Mouse (Mus musculus) heart, postnatal 0 days (tissue): Measurements from ENCODE around the gene Fndc5.

Experiments
- CTCF ChIP-seq: IDR thresholded peaks from 2 replicates; pipeline ENCODE4 v1.5.1; 2016; ENCODE audit warnings: antibody characterized with exemption, control low read depth, low read depth
- EP300 ChIP-seq: IDR thresholded peaks from 2 replicates; pipeline ENCODE4 v1.6.1; 2016; ENCODE audit warnings: antibody characterized with exemption, low read depth

DNA sequence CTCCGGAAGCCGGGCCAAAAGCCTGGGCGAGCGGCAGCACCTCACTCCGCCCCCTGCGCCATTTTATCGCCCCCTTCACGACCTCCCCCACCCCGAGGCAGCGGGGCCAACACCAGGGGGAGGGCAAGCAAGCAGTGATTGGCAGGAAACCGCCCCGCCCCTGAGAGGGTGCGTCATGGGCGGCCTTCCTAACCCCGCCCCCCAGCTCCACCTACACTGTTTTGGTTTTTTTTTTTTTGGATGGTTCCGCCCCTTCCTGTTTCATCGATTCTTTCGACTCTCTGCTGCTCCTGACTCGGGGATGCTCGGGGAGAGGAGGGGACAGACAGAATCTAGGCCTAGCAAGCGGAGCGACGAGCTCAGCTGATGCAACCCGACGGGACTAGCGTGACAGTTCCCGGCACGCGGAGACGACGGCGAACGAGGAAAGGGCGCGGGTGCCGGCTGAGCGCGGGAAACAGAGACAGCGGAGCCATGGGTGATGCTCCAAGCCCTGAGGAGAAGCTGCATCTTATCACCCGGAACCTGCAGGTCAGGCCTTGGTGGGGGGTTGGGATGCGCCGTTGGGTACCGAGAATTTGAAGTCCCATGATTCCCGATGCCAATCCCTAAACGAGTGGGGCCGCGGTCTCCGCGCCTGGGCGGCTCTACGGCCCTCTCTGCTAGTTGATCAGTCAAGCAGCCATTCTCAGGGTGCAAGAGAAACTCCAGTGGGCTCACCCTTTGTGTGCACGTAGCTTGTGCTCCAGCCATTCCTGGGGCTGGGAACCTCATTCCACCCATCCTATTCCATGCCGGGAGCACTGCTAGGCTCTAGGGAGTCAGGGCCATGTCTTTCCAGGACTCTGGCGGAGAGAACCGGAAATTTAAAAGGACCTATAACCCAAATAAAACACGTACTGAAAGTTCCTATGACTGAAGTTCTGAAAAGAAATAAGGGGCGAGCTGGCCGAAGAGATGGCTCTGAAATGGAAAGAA lies 53.0 kb downstream of the Fndc5 start, which contains the start of the genes S100pbp and Yars:
- TF ChIP-seq CTCF (peak; percentile 29), EP300 (peak; percentile 88)
